Mouse (Mus musculus): ENCODE measurements around the gene B3gnt6. TPM values are rescaled to one million over a fixed set of nuclear protein-coding genes. Genes with fewer than 3 reads are reported as not detected.

Gene B3gnt6
- polyA plus RNA-seq, 1 experiment from 2014 or later: not detected

Other genes with a start within 250 kb of the B3gnt6 start
- 20.1 and 20.8 TPM in 2 replicates for gene Myo7a, start 80.0 kb downstream of the B3gnt6 start, polyA plus RNA-seq (2016; fragmentation: Nextera tagmentation; extraction: Ambion mirVana)
- 0.11 and 0.19 TPM in 2 replicates for gene Omp, start 54.0 kb downstream of the B3gnt6 start, polyA plus RNA-seq (2016; fragmentation: Nextera tagmentation; extraction: Ambion mirVana)
- gene Capn5, start 21.2 kb downstream of the B3gnt6 start, polyA plus RNA-seq (2016; fragmentation: Nextera tagmentation; extraction: Ambion mirVana): 5.8 TPM in 2 replicates
- 22.3 and 22.4 TPM in 2 replicates for gene Acer3, start 121.7 kb upstream of the B3gnt6 start, polyA plus RNA-seq (2016; fragmentation: Nextera tagmentation; extraction: Ambion mirVana)
- 8.7 and 9.3 TPM in 2 replicates for gene Tsku, start 161.8 kb upstream of the B3gnt6 start, polyA plus RNA-seq (2016; fragmentation: Nextera tagmentation; extraction: Ambion mirVana)
- gene Gucy2d, start 240.9 kb upstream of the B3gnt6 start, polyA plus RNA-seq (2016; fragmentation: Nextera tagmentation; extraction: Ambion mirVana): not detected in 2 replicates

All from forebrain, embryonic 10.5 days (tissue).